ENCODE assay signal across 8 mouse cellular contexts in genomic region chrX:170006694-170007247, GRCm38 (mm10). TPM values are rescaled to one million over a fixed set of nuclear protein-coding genes. Genes with fewer than 3 reads are reported as not detected.
DNase-seq lines count a peak whose midpoint lies in the region; ATAC-seq and TF ChIP-seq lines count a peak whose summit lies in the region.
"Not testable (repeated sequence)": the region's sequence is repeated elsewhere in the genome, so short reads cannot be mapped to it uniquely, and the experiment has no call there.

No protein-coding gene starts in this region.

- H3K9ac ChIP-seq in ES-Bruce4 (ENCODE audit: low read depth, poor library complexity, severe bottlenecking), result peak overlapping the region; percentile 8
- H3K9ac ChIP-seq in forebrain, embryonic 11.5 days (ENCODE audit: low read length); kidney, postnatal 0 days (ENCODE audit: low read depth, low read length); liver, postnatal 0 days (replicated peaks); midbrain, postnatal 0 days (replicated peaks; ENCODE audit: low read length, poor library complexity, severe bottlenecking): not testable (repeated sequence)

- peak overlapping the region; percentile 68 for H3K27ac ChIP-seq in ES-Bruce4 (ENCODE audit: insufficient read depth, low read length)
- peak overlapping the region; percentile 1; the same call in 1 of the 2 replicates for H3K27ac ChIP-seq in forebrain, embryonic 11.5 days (ENCODE audit: low read depth, low read length)
- not testable (repeated sequence) for H3K27ac ChIP-seq in kidney, postnatal 0 days; liver, postnatal 0 days (ENCODE audit: low read depth); midbrain, postnatal 0 days (ENCODE audit: low read depth, low read length)

- H3K4me3 ChIP-seq in ES-Bruce4 (ENCODE audit: low read depth, low read length); forebrain, embryonic 11.5 days (ENCODE audit: low read depth, low read length); kidney, postnatal 0 days (replicated peaks; ENCODE audit: low read depth, low read length); liver, postnatal 0 days (ENCODE audit: low read depth, low read length); midbrain, postnatal 0 days (ENCODE audit: low read depth, low read length): not testable (repeated sequence)

- WGBS in forebrain, embryonic 11.5 days, result 44% methylated on average over 3 of the region's 3 CpGs
- WGBS in kidney, postnatal 0 days, result 55% methylated on average over 3 of the region's 3 CpGs
- WGBS in liver, postnatal 0 days (ENCODE audit: insufficient replicate concordance), result 54% methylated on average over 3 of the region's 3 CpGs
- 59% methylated on average over 3 of the region's 3 CpGs for whole genome bisulfite sequencing in midbrain, postnatal 0 days

- not testable (repeated sequence) for ATAC-seq in forebrain, embryonic 11.5 days (replicated peaks; ENCODE audit: low FRiP score); kidney, postnatal 0 days (replicated peaks; ENCODE audit: low FRiP score, low read depth); liver, postnatal 0 days; midbrain, postnatal 0 days (ENCODE audit: low FRiP score)

- DNase-seq in embryo, embryonic 10 days (ENCODE audit: low spot score), result peak; percentile 7
- DNase-seq in forebrain, embryonic 11.5 days (ENCODE audit: low spot score), result peak; percentile 55
- DNase-seq in heart, postnatal 4 days, result peak; percentile 12
- peak; percentile 3 for DNase-seq in kidney, postnatal 0 days (ENCODE audit: low spot score)
- peak; percentile 17 for DNase-seq in liver, postnatal 0 days
- peak; percentile 2 for DNase-seq in midbrain, postnatal 0 days (ENCODE audit: low spot score)
- DNase-seq in urinary bladder, postnatal 10 days (ENCODE audit: low spot score), result peak; percentile 13

- H3K4me1 ChIP-seq in ES-Bruce4 (ENCODE audit: control insufficient read depth, insufficient read depth, low read length); forebrain, embryonic 11.5 days (replicated peaks; ENCODE audit: control insufficient read depth, insufficient read depth, low read length); kidney, postnatal 0 days (replicated peaks; ENCODE audit: insufficient read depth, low read length); liver, postnatal 0 days (ENCODE audit: insufficient read depth); midbrain, postnatal 0 days (ENCODE audit: insufficient read depth, low read length): not testable (repeated sequence)

- not testable (repeated sequence) for H3K4me2 ChIP-seq in forebrain, embryonic 11.5 days (ENCODE audit: low read depth, low read length, severe bottlenecking); kidney, postnatal 0 days (ENCODE audit: low read length); liver, postnatal 0 days (ENCODE audit: low read depth, low read length); midbrain, postnatal 0 days (ENCODE audit: low read depth, low read length, poor library complexity, severe bottlenecking)

- not testable (repeated sequence) for TF ChIP-seq EP300 in ES-Bruce4 (IDR thresholded peaks at IDR 0.05; ENCODE audit: insufficient read depth, low read depth, low read length); liver, postnatal 0 days (IDR thresholded peaks at IDR 0.05; ENCODE audit: low read depth)

- not testable (repeated sequence) for TF ChIP-seq POLR2A in ES-Bruce4 (IDR thresholded peaks at IDR 0.05; ENCODE audit: insufficient read depth, low read length)

- not testable (repeated sequence) for TF ChIP-seq CTCF in ES-Bruce4 (IDR thresholded peaks at IDR 0.05; ENCODE audit: low read depth, low read length); kidney, postnatal 0 days (IDR thresholded peaks at IDR 0.05; ENCODE audit: low read depth); liver, postnatal 0 days (IDR thresholded peaks at IDR 0.05; ENCODE audit: low read depth); midbrain, postnatal 0 days (IDR thresholded peaks at IDR 0.05)

- H3K27me3 ChIP-seq in ES-Bruce4 (ENCODE audit: control insufficient read depth, insufficient read depth, low read length, poor library complexity, severe bottlenecking); forebrain, embryonic 11.5 days (ENCODE audit: control insufficient read depth, insufficient read depth, low read length); kidney, postnatal 0 days (ENCODE audit: insufficient read depth, low read length); liver, postnatal 0 days (ENCODE audit: insufficient read depth, low read length); midbrain, postnatal 0 days (ENCODE audit: insufficient read depth, low read length): not testable (repeated sequence)

- peaks cover 14% of the 10 kb centered on the region for H3K9me3 ChIP-seq in ES-Bruce4 (replicated peaks; ENCODE audit: control insufficient read depth, insufficient read depth, low read length, poor library complexity, severe bottlenecking)
- H3K9me3 ChIP-seq in forebrain, embryonic 11.5 days (ENCODE audit: control insufficient read depth, low read length), result peaks cover 29% of the 10 kb centered on the region
- H3K9me3 ChIP-seq in kidney, postnatal 0 days (replicated peaks; ENCODE audit: low read length), result peaks cover 18% of the 10 kb centered on the region; the same call in 1 of the 2 replicates
- peaks cover 14% of the 10 kb centered on the region for H3K9me3 ChIP-seq in liver, postnatal 0 days (ENCODE audit: low read length)
- peaks cover 19% of the 10 kb centered on the region for H3K9me3 ChIP-seq in midbrain, postnatal 0 days (ENCODE audit: low read length)

- H3K36me3 ChIP-seq in ES-Bruce4 (ENCODE audit: control insufficient read depth, insufficient read depth, low read length, poor library complexity, severe bottlenecking), result peaks cover 19% of the 10 kb centered on the region
- peaks cover 10% of the 10 kb centered on the region for H3K36me3 ChIP-seq in forebrain, embryonic 11.5 days (ENCODE audit: control insufficient read depth, insufficient read depth, low read length)
- H3K36me3 ChIP-seq in kidney, postnatal 0 days (ENCODE audit: insufficient read depth, low read length); liver, postnatal 0 days (replicated peaks; ENCODE audit: insufficient read depth, low read length); midbrain, postnatal 0 days (ENCODE audit: insufficient read depth, low read length): not testable (repeated sequence)

RNA-seq across cellular contexts. Expression of gene Gm21887, which starts 2.7 kb away (rescaled TPM):
- 1,061 and 1,174 TPM in 2 replicates for polyA plus RNA-seq in ES-Bruce4 (2011; ENCODE audit: insufficient read depth, insufficient read length, low read depth, missing spikeins)
- 321 and 384 TPM in 2 replicates for polyA plus RNA-seq in forebrain, embryonic 11.5 days (2014; fragmentation: Nextera tagmentation; extraction: Ambion mirVana)
- total RNA-seq in heart, postnatal 4 days (2021), result 100 to 1,000 TPM in 1 of 2 experiments, 10 to 100 TPM in 1; 99.1 to 109 TPM
- 41.1 and 106 TPM in 2 replicates for polyA plus RNA-seq in kidney, postnatal 0 days (2015; fragmentation: Nextera tagmentation; extraction: Ambion mirVana)
- 64.4 and 87.0 TPM in 2 replicates for polyA plus RNA-seq in liver, postnatal 0 days (2015; fragmentation: Nextera tagmentation; extraction: Ambion mirVana)
- total RNA-seq in midbrain, postnatal 0 days (2014; rRNA removed), result 34.6 and 51.3 TPM in 2 replicates
- 193 and 201 TPM in 2 replicates for polyA plus RNA-seq in midbrain, postnatal 0 days (2015; fragmentation: Nextera tagmentation; extraction: Ambion mirVana)

Comparison
In these comparisons a context has a peak if more than half of its experiments do, and no peak if none do; other contexts are left out.
1. DNase-seq: peak in every context shown above with its lines; median percentile 55 in forebrain, embryonic 11.5 days; 17 in liver, postnatal 0 days; 13 in urinary bladder, postnatal 10 days; 12 in heart, postnatal 4 days; 7 in embryo, embryonic 10 days; 3 in kidney, postnatal 0 days; 2 in midbrain, postnatal 0 days.